Mouse (Mus musculus): Measurements from ENCODE around the gene Tubb3. TPM values are rescaled to one million over a fixed set of nuclear protein-coding genes. Genes with fewer than 3 reads are reported as not detected.

The Tubb3 gene
- polyA plus RNA-seq, 1 experiment from 2014 or later, result 6.1 TPM

DNA sequence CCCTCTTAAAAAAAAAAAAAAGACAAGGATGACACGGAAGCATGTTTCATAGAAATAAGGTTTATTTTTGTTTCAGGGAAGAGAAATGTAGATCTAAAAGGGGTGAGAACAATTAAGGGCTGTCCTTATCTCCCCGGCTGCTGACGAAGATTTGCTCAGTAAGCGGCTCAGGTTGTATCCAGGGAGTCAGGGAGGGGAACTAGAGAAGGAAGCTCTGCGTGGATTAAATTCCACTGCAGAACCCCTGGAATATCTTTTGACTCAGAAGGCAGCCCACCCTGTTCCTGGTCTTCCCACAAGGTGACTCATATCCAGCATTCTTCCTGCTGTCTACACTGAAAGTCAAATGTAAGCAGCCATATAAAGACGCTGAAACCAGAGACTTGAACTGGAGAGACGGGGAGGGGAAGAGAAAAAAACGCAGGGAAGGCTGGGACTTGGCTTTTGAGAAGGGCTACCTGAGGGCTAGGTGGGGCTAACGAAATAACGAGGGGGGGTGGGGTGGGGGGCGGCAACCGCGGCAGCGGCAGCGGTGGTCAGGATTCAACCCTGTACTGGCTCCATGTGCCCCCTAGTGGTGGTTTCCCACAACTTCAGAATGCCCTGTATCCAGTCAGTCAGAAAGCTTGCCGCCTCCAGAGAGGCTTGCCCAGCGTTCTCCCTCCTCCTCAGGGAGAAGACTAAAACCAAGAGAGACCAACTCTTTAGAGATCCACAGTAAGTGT is 11.0 kb downstream of the Tubb3 start:
- Histone ChIP-seq H3K27me3 (ENCODE audit: control insufficient read depth, insufficient read depth, low read length) (no peaks in the 10 kb centered on the region), H3K36me3 (ENCODE audit: control insufficient read depth, insufficient read depth, low read length) (no peaks in the 10 kb centered on the region), H3K4me2 (ENCODE audit: low read length) (peak overlapping the region; percentile 65), H3K4me3 (ENCODE audit: control insufficient read depth in 1 of 2, insufficient read depth in 1 of 2, low read depth in 1 of 2, low read length in 2 of 2) (peak overlapping the region; percentile 24 to 35), H3K27ac (replicated peaks in 1 of 2; ENCODE audit: control insufficient read depth in 1 of 2, insufficient read depth in 1 of 2, low read depth in 2 of 2, low read length in 2 of 2) (no peak overlapping the region), H3K4me1 (ENCODE audit: control insufficient read depth in 2 of 2, insufficient read depth in 2 of 2, low read length in 2 of 2) (peaks cover 0 to 7% of the 10 kb centered on the region in 2 experiments; a peak in 1 of 4 replicates), H3K9ac (ENCODE audit: low read length) (peak overlapping the region; percentile 46), H3K9me3 (ENCODE audit: control insufficient read depth, low read length) (peaks cover 10% of the 10 kb centered on the region)
- WGBS, result 4% methylated on average over 17 of the region's 17 CpGs
- no peak for ATAC-seq (ENCODE audit: insufficient number of reproducible peaks, insufficient read depth, low FRiP score, low read depth)

DNA sequence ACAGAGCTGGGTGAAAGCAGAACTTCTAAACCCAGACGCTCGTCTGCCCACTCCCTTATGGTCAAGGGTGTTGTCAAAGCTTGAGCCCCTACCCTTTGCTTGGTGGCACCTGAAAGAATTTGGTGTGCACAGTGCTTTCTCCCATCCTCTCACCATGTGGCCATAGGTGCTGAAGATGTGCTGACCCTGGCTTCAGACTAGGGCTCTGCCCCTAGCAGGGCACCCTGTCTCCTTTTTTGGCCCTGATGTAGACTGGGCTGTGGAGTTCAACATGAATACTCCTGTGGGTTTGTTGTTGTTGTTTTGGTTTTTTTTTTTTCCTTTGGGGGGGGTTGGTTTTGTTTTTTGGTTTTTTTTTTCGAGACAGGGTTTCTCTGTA is 11.5 kb downstream of the Tubb3 start:
- Histone ChIP-seq H3K36me3 (ENCODE audit: control insufficient read depth, insufficient read depth, low read length) (no peaks in the 10 kb centered on the region), H3K9me3 (ENCODE audit: control insufficient read depth, low read length) (peaks cover 15% of the 10 kb centered on the region), H3K27ac (replicated peaks in 1 of 2; ENCODE audit: control insufficient read depth in 1 of 2, insufficient read depth in 1 of 2, low read depth in 2 of 2, low read length in 2 of 2) (no peak overlapping the region), H3K27me3 (ENCODE audit: control insufficient read depth, insufficient read depth, low read length) (no peaks in the 10 kb centered on the region), H3K4me2 (ENCODE audit: low read length) (peak overlapping the region; percentile 65), H3K4me1 (ENCODE audit: control insufficient read depth in 2 of 2, insufficient read depth in 2 of 2, low read length in 2 of 2) (peaks cover 0 to 7% of the 10 kb centered on the region in 2 experiments; a peak in 1 of 4 replicates), H3K4me3 (ENCODE audit: control insufficient read depth in 1 of 2, insufficient read depth in 1 of 2, low read depth in 1 of 2, low read length in 2 of 2) (no peak overlapping the region), H3K9ac (ENCODE audit: low read length) (no peak overlapping the region)
- 4% methylated on average over 3 of the region's 3 CpGs for WGBS
- ATAC-seq (ENCODE audit: insufficient number of reproducible peaks, insufficient read depth, low FRiP score, low read depth), result no peak

DNA sequence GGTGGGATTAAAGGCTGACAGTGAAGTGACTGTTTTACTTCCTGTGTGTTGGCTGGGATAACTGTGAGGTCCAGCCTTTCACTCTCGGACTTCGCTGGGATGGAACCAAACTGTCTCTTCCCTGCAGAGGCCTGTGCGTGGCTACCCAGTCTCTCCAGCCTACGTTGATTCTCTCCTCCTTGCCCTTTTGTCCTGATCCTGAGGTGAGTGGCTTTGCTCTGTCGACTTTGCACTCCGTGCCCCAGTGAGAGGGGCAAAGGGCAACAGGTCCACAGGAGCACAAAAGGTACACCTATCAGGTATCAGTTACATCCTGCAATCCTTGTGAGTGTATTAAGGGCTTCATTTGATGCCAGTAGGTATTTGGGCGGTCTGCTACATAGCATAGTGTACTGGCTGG is 12.2 kb downstream of the Tubb3 start, which contains the start of gene Def8:
Gene Def8 (plus strand): TSS at position 87 of the 400 bp plus-strand sequence.
- Histone ChIP-seq H3K9ac (ENCODE audit: low read length) (peak within 1 kb of the TSS; percentile 46), H3K9me3 (ENCODE audit: control insufficient read depth, low read length) (peaks cover 22% of the 10 kb centered on the region), H3K27me3 (ENCODE audit: control insufficient read depth, insufficient read depth, low read length) (no peaks in the 10 kb centered on the region), H3K4me1 (ENCODE audit: control insufficient read depth in 2 of 2, insufficient read depth in 2 of 2, low read length in 2 of 2) (peaks cover 0 to 7% of the 10 kb centered on the region in 2 experiments; a peak in 1 of 4 replicates), H3K36me3 (ENCODE audit: control insufficient read depth, insufficient read depth, low read length) (no peaks in the 10 kb centered on the region), H3K4me2 (ENCODE audit: low read length) (peak within 1 kb of the TSS; percentile 65), H3K27ac (replicated peaks in 1 of 2; ENCODE audit: control insufficient read depth in 1 of 2, insufficient read depth in 1 of 2, low read depth in 2 of 2, low read length in 2 of 2) (no peak within 1 kb of the TSS), H3K4me3 (ENCODE audit: control insufficient read depth in 1 of 2, insufficient read depth in 1 of 2, low read depth in 1 of 2, low read length in 2 of 2) (peak within 1 kb of the TSS; percentile 24 to 35)
- ATAC-seq (ENCODE audit: insufficient number of reproducible peaks, insufficient read depth, low FRiP score, low read depth), result no peak
- 71% methylated on average over 7 of the region's 7 CpGs for WGBS

- peaks cover 45% of the 10 kb centered on the region for H3K9me3 ChIP-seq (ENCODE audit: control insufficient read depth, low read length)
- ATAC-seq (ENCODE audit: insufficient number of reproducible peaks, insufficient read depth, low FRiP score, low read depth), result no peak
- H3K4me1 ChIP-seq (ENCODE audit: control insufficient read depth in 2 of 2, insufficient read depth in 2 of 2, low read length in 2 of 2), result peaks cover 0 to 7% of the 10 kb centered on the region in 2 experiments; a peak in 1 of 4 replicates
- no peak overlapping the region for H3K4me2 ChIP-seq (ENCODE audit: low read length)
- H3K27me3 ChIP-seq (ENCODE audit: control insufficient read depth, insufficient read depth, low read length), result no peaks in the 10 kb centered on the region
- no peak overlapping the region for H3K4me3 ChIP-seq (ENCODE audit: control insufficient read depth in 1 of 2, insufficient read depth in 1 of 2, low read depth in 1 of 2, low read length in 2 of 2)
- H3K27ac ChIP-seq (replicated peaks in 1 of 2; ENCODE audit: control insufficient read depth in 1 of 2, insufficient read depth in 1 of 2, low read depth in 2 of 2, low read length in 2 of 2), result no peak overlapping the region
- 93% methylated on average over 27 of the region's 27 CpGs for WGBS
- no peaks in the 10 kb centered on the region for H3K36me3 ChIP-seq (ENCODE audit: control insufficient read depth, insufficient read depth, low read length)
- H3K9ac ChIP-seq (ENCODE audit: low read length), result no peak overlapping the region
Measured at GRCm38 (mm10) chr8:123426511-123427509, 15.6 kb downstream of the Tubb3 start.

- no peaks in the 10 kb centered on the region for H3K27me3 ChIP-seq (ENCODE audit: control insufficient read depth, insufficient read depth, low read length)
- ATAC-seq (ENCODE audit: insufficient number of reproducible peaks, insufficient read depth, low FRiP score, low read depth), result no peak
- no peak overlapping the region for H3K9ac ChIP-seq (ENCODE audit: low read length)
- H3K9me3 ChIP-seq (ENCODE audit: control insufficient read depth, low read length), result peaks cover 53% of the 10 kb centered on the region
- H3K4me1 ChIP-seq (ENCODE audit: control insufficient read depth in 2 of 2, insufficient read depth in 2 of 2, low read length in 2 of 2), result no peaks in the 10 kb centered on the region
- no peaks in the 10 kb centered on the region for H3K36me3 ChIP-seq (ENCODE audit: control insufficient read depth, insufficient read depth, low read length)
- no peak overlapping the region for H3K4me3 ChIP-seq (ENCODE audit: control insufficient read depth in 1 of 2, insufficient read depth in 1 of 2, low read depth in 1 of 2, low read length in 2 of 2)
- no peak overlapping the region for H3K4me2 ChIP-seq (ENCODE audit: low read length)
- WGBS, result 93% methylated on average over 24 of the region's 24 CpGs
- no peak overlapping the region for H3K27ac ChIP-seq (replicated peaks in 1 of 2; ENCODE audit: control insufficient read depth in 1 of 2, insufficient read depth in 1 of 2, low read depth in 2 of 2, low read length in 2 of 2)
Measured at GRCm38 (mm10) chr8:123427639-123428275, 16.5 kb downstream of the Tubb3 start.

DNA sequence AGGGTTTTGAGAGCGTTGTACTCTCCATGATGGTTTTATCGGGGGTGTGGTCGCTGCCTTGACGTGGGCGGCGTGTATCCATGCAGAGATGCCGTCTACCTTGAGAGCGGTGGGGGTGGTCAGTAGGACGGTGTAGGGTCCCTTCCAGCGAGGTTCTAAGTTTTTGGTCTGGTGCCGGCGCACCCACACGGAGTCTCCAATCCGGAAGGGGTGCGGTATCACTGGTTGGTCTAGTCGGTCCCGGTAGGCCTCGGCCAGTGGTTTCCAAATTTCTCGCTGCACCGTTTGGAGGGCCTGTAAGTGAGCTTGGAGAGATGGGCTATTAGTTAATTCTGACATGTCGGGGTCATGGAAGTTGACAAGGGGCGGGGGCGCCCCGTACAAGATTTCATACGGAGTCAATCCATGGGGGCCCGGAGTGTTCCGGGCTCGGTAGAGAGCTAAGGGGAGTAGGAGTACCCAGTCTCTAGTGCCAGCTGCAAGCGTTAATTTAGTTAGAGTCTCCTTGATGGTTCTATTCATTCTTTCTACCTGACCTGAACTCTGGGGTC is 17.2 kb downstream of the Tubb3 start:
- WGBS, result 95% methylated on average over 29 of the region's 29 CpGs
- no peaks in the 10 kb centered on the region for H3K36me3 ChIP-seq (ENCODE audit: control insufficient read depth, insufficient read depth, low read length)
- H3K27me3 ChIP-seq (ENCODE audit: control insufficient read depth, insufficient read depth, low read length), result no peaks in the 10 kb centered on the region
- ATAC-seq (ENCODE audit: insufficient number of reproducible peaks, insufficient read depth, low FRiP score, low read depth), result no peak
- H3K9ac ChIP-seq (ENCODE audit: low read length), result no peak overlapping the region
- H3K4me2 ChIP-seq (ENCODE audit: low read length), result no peak overlapping the region
- H3K4me3 ChIP-seq (ENCODE audit: control insufficient read depth in 1 of 2, insufficient read depth in 1 of 2, low read depth in 1 of 2, low read length in 2 of 2), result no peak overlapping the region
- no peak overlapping the region for H3K27ac ChIP-seq (replicated peaks in 1 of 2; ENCODE audit: control insufficient read depth in 1 of 2, insufficient read depth in 1 of 2, low read depth in 2 of 2, low read length in 2 of 2)
- H3K4me1 ChIP-seq (ENCODE audit: control insufficient read depth in 2 of 2, insufficient read depth in 2 of 2, low read length in 2 of 2), result no peaks in the 10 kb centered on the region
- peaks cover 57% of the 10 kb centered on the region for H3K9me3 ChIP-seq (ENCODE audit: control insufficient read depth, low read length)

Data from heart, embryonic 14.5 days (tissue).